Mouse (Mus musculus) lung, postnatal 36 days (tissue): ENCODE results near the gene Ints11.

ENCODE experiments used
- DNase-seq: peaks from one replicate; pipeline ENCODE4 v3.0.0; 2022; ENCODE audit warnings: mixed read lengths

Ints11 gene

GRCm38 (mm10) chr4:155869317-155870033 is at the start of gene Ints11, which contains the start of gene Cptp:
TSS of gene Ints11 (plus strand) at chr4:155869546.
TSS of gene Cptp (minus strand) at chr4:155869440.
- peak; percentile 98 for DNase-seq

GRCm38 (mm10) chr4:155821025-155821424 is 48.3 kb upstream of the Ints11 start:
- DNase-seq, result peak; percentile 52

- no peak for DNase-seq
These were observed 45.9 kb upstream of the Ints11 start for GRCm38 (mm10) chr4:155823443-155823842.

- DNase-seq, result no peak
These were observed 39.5 kb upstream of the Ints11 start for GRCm38 (mm10) chr4:155829866-155830265.

GRCm38 (mm10) chr4:155830596-155830995 is 38.8 kb upstream of the Ints11 start:
- DNase-seq, result no peak

GRCm38 (mm10) chr4:155831205-155831766 is 38.1 kb upstream of the Ints11 start, which contains the start of gene Aurkaip1:
TSS of gene Aurkaip1 (plus strand) at chr4:155831272.
- DNase-seq, result peak; percentile 96

- peak; percentile 31 for DNase-seq
These were observed 37.5 kb upstream of the Ints11 start for GRCm38 (mm10) chr4:155831831-155832230.

GRCm38 (mm10) chr4:155832321-155832720 is 37.0 kb upstream of the Ints11 start:
- no peak for DNase-seq

- DNase-seq, result peak; percentile 26
These were observed 36.1 kb upstream of the Ints11 start for GRCm38 (mm10) chr4:155833234-155833633.

- peak; percentile 91 for DNase-seq
These were observed 35.5 kb upstream of the Ints11 start for GRCm38 (mm10) chr4:155833836-155834235.

- peak; percentile 76 for DNase-seq
These were observed 31.8 kb upstream of the Ints11 start for GRCm38 (mm10) chr4:155837404-155838010.

- no peak for DNase-seq
These were observed 30.9 kb upstream of the Ints11 start for GRCm38 (mm10) chr4:155838187-155839153.

- peak; percentile 95 for DNase-seq
These were observed 29.8 kb upstream of the Ints11 start, which contains the start of gene Mxra8 for GRCm38 (mm10) chr4:155839483-155839910. TSS of gene Mxra8 (plus strand) at chr4:155839680.

- no peak for DNase-seq
These were observed 29.0 kb upstream of the Ints11 start for GRCm38 (mm10) chr4:155840076-155841002.

- DNase-seq, result peak; percentile 85
These were observed 28.3 kb upstream of the Ints11 start for GRCm38 (mm10) chr4:155841003-155841454.

GRCm38 (mm10) chr4:155841651-155842270 is 27.6 kb upstream of the Ints11 start:
- DNase-seq, result no peak

- DNase-seq, result no peak
These were observed 26.1 kb upstream of the Ints11 start for GRCm38 (mm10) chr4:155843231-155843630.

- peak; percentile 90 for DNase-seq
These were observed 22.3 kb upstream of the Ints11 start, which contains the start of gene Dvl1 for GRCm38 (mm10) chr4:155846871-155847578. TSS of gene Dvl1 (plus strand) at chr4:155847402.

- DNase-seq, result peak; percentile 47
These were observed 21.6 kb upstream of the Ints11 start for GRCm38 (mm10) chr4:155847591-155848352.
